Mouse (Mus musculus) MEL (cell line): ENCODE measurements at regions not wholly inside any gene's neighbourhood (a gene's known extent, or its start where the extent isn't known, plus 50 kb on each side); places are given as distances from the start of the nearest gene placed in this dataset.

ENCODE experiments used
- CHD2 ChIP-seq: IDR thresholded peaks from 2 replicates; pipeline ENCODE4 v1.6.1; 2011; ENCODE audit warnings: low read length, improper control_type of control experiment
- CTCF ChIP-seq, 3 experiments: IDR thresholded peaks in 2 of 3; conservative IDR thresholded peaks in 1 of 3; 2 replicates each; pipeline ENCODE4 v1.5.1; 2011 to 2012; ENCODE audit warnings: low read length in 3 of 3, low read depth in 2 of 3, mild to moderate bottlenecking in 2 of 3, improper control_type of control experiment in 1 of 3, inconsistent platforms in 1 of 3, mixed read lengths in 1 of 3, moderate library complexity in 1 of 3; ENCODE audit not compliant: control insufficient read depth in 1 of 3, insufficient read depth in 1 of 3, poor library complexity in 1 of 3, severe bottlenecking in 1 of 3
- EP300 ChIP-seq, 2 experiments: IDR thresholded peaks; 2 replicates each; pipeline ENCODE4 v1.6.1; 2011; ENCODE audit warnings: improper control_type of control experiment in 2 of 2, low read length in 2 of 2, low read depth in 1 of 2, mild to moderate bottlenecking in 1 of 2
- POLR2A ChIP-seq, 2 experiments: IDR thresholded peaks; 2 replicates each; pipeline ENCODE4 v1.6.1; 2011 to 2012; ENCODE audit warnings: low read length in 2 of 2, mild to moderate bottlenecking in 2 of 2, control low read depth in 1 of 2, improper control_type of control experiment in 1 of 2, low read depth in 1 of 2, moderate library complexity in 1 of 2; ENCODE audit not compliant: control insufficient read depth in 1 of 2, insufficient read depth in 1 of 2, poor library complexity in 1 of 2
- UBTF ChIP-seq: IDR thresholded peaks from 2 replicates; pipeline ENCODE4 v1.6.1; 2012; ENCODE audit warnings: low read depth, mild to moderate bottlenecking, inconsistent platforms, low read length, improper control_type of control experiment, moderate library complexity, borderline replicate concordance; ENCODE audit not compliant: insufficient read depth

DNA sequence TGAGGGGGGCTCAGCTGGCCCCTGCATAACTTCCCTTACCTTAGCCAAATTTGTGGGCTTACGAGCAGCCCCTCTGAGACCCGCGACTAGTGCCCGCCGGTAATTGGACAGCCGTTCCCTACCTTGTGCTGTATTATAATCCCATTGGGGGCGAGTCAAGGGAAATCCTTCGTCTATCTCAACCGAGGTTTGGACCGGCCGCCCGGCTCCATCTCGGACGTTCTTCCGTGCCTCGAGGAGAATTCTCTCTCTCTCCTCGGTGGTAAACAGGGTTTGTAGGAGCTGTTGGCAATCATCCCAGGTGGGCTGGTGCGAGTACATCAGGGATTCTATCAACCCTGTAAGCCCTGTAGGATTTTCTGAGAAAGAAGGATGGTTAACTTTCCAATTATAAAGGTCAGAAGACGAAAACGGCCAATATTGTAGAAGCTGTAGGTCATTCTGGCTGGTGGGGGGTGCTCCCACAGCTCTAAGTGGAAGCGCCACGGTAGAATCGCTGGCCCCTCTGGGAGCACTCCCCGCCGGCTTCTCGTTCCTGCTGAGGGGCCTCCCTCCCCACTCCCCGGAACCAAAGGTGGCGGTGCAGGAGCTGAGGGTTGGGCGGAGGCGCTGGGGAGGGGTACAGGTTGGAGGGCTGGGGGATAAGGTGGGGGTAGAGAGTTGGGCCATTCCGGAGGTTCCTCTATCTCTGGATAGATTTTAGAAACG is 278.6 kb downstream of the Gm21863 start:
- TF ChIP-seq EP300 (IDR thresholded peaks at IDR 0.05; ENCODE audit: low read depth in 1 of 2, low read length in 2 of 2) (no peak), CHD2 (no peak), POLR2A (IDR thresholded peaks at IDR 0.05; ENCODE audit: control insufficient read depth in 1 of 2, insufficient read depth in 1 of 2, low read depth in 1 of 2, low read length in 2 of 2, poor library complexity in 1 of 2) (no peak), UBTF (no peak), CTCF (IDR thresholded peaks at IDR 0.05 in 2 of 3, conservative IDR thresholded peaks at IDR 0.05 in 1 of 3; ENCODE audit: control insufficient read depth in 1 of 3, insufficient read depth in 1 of 3, low read depth in 2 of 3, low read length in 3 of 3, poor library complexity in 1 of 3, severe bottlenecking in 1 of 3) (no peak)
